Mouse (Mus musculus) ES-E14 (cell line): ENCODE measurements around the gene Zzz3.

Experiments used
- HCFC1 ChIP-seq: IDR thresholded peaks from 2 replicates; pipeline ENCODE4 v1.6.1; 2012; ENCODE audit warnings: low read length, inconsistent platforms, borderline replicate concordance; ENCODE audit not compliant: insufficient read depth
- MAFK ChIP-seq: IDR thresholded peaks from 2 replicates; pipeline ENCODE4 v1.6.1; 2014; ENCODE audit warnings: mild to moderate bottlenecking, low read depth, low read length, inconsistent platforms; ENCODE audit not compliant: insufficient read depth
- ZC3H11A ChIP-seq: IDR thresholded peaks from 2 replicates; pipeline ENCODE4 v1.6.1; 2012; ENCODE audit warnings: low read depth, mild to moderate bottlenecking, inconsistent platforms, low read length, borderline replicate concordance
- ZNF384 ChIP-seq: IDR thresholded peaks from 2 replicates; pipeline ENCODE4 v1.6.1; 2012; ENCODE audit warnings: low read depth, low read length, inconsistent platforms

DNA sequence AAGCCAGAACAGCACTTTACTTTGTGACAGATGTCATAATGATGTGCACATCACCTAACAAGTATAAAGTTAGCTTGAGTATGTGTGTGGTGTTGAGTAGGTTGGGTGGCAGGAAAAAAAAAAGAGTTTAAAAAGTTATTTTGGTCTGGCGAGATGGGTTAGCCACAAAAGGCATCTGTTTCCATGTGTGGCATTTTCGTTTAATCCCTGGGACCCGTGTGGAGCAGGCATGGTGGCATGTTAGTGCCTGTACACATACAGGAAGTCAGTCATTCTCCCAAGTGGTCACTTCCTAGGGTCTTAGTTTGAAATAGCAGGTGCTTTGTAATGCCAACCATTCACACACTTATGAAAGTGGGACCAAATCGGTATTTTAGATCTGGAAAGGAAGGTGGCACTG lies 17.1 kb downstream of the Zzz3 start:
- TF ChIP-seq HCFC1 (no peak), ZC3H11A (no peak), MAFK (no peak), ZNF384 (no peak)
